Mouse (Mus musculus) kidney, postnatal 0 days (tissue): Measurements from ENCODE around the gene Rnf185. TPM values are rescaled to one million over a fixed set of nuclear protein-coding genes. Genes with fewer than 3 reads are reported as not detected.

Source experiments
- ATAC-seq: fragments of 200-750 bp; cut with Nextera tagmentation; replicated peaks from 2 replicates; pipeline ENCODE4 v1.8.0; 2017; ENCODE audit warnings: low read depth, moderate number of reproducible peaks, moderate TSS enrichment, moderate library complexity; ENCODE audit not compliant: low FRiP score
- DNase-seq: peaks from one replicate; pipeline ENCODE4 v3.0.0-alpha.2; 2016; ENCODE audit warnings: low spot score
- H3K27ac ChIP-seq: fragments of 300-500 bp; sonication (generic); 2 replicates; pipeline ENCODE4 v1.5.1; 2014; ENCODE audit warnings: mild to moderate bottlenecking
- H3K27me3 ChIP-seq: fragments of 300-500 bp; sonication (generic); 2 replicates; pipeline ENCODE4 v1.6.1; 2014; ENCODE audit warnings: low read length, mixed read lengths; ENCODE audit not compliant: insufficient read depth
- H3K36me3 ChIP-seq: fragments of 300-500 bp; sonication (generic); 2 replicates; pipeline ENCODE4 v1.6.1; 2014; ENCODE audit warnings: low read length, mixed read lengths; ENCODE audit not compliant: insufficient read depth
- H3K4me1 ChIP-seq: fragments of 300-500 bp; sonication (generic); replicated peaks from 2 replicates; pipeline ENCODE4 v1.6.1; 2014; ENCODE audit warnings: antibody characterized with exemption, low read length, mixed read lengths; ENCODE audit not compliant: insufficient read depth
- H3K4me2 ChIP-seq: fragments of 300-500 bp; sonication (generic); 2 replicates; pipeline ENCODE4 v1.6.1; 2014; ENCODE audit warnings: mild to moderate bottlenecking, low read length, moderate library complexity, mixed read lengths
- H3K4me3 ChIP-seq: fragments of 300-500 bp; sonication (generic); replicated peaks from 2 replicates; pipeline ENCODE4 v1.5.1; 2014; ENCODE audit warnings: low read depth, low read length
- H3K9ac ChIP-seq: fragments of 300-500 bp; sonication (generic); 2 replicates; pipeline ENCODE4 v1.6.1; 2014; ENCODE audit warnings: low read depth, low read length
- H3K9me3 ChIP-seq: fragments of 300-500 bp; sonication (generic); replicated peaks from 2 replicates; pipeline ENCODE4 v1.6.1; 2016; ENCODE audit warnings: low read length, inconsistent platforms, mixed read lengths
- CTCF ChIP-seq: IDR thresholded peaks from 2 replicates; pipeline ENCODE4 v1.5.1; 2016; ENCODE audit warnings: antibody characterized with exemption, low read depth, mild to moderate bottlenecking, moderate library complexity
- WGBS: fragments of 180-500 bp; shearing (Covaris S2); extraction: QIAGEN DNeasy Blood & Tissue Kit; methylation state at CpG from one replicate; pipeline ENCODE4 v1.1.7; 2014; 5-methylcytosine and 5-hydroxymethylcytosine counted together
- polyA plus RNA-seq: library from polyadenylated mRNA; unstranded; fragments of >200 nt; fragmentation: Nextera tagmentation; extraction: Ambion mirVana; gene quantifications from 2 replicates; pipeline ENCODE4 v1.2.1, GENCODE M21; 2015

The Rnf185 gene
- polyA plus RNA-seq, 1 experiment from 2014 or later, result 37.8 TPM

DNA sequence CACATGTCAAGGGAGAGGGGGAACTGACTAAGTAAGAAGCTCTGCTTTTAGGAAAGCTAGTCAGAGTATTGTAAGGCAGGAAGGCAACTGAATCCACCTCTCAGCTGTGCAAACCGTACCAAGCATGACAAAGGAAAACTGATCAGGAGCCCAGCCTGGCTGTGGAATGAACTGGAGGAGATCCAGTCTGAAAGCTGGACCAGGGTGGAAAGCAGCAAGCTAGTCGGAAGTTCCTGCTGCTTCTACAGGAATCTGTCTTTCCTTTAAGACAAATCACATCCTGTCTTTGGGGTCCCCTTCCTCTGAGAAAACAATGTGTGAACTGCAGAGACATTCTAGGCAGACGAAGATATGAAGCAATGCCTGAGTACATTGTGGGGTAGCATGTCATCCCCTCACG lies 33.4 kb downstream of the Rnf185 start:
- TF ChIP-seq CTCF, result no peak
- no peaks in the 10 kb centered on the region for H3K9me3 ChIP-seq
- no peak overlapping the region for H3K9ac ChIP-seq
- H3K27me3 ChIP-seq, result no peaks in the 10 kb centered on the region
- peak overlapping the region; percentile 66 for H3K27ac ChIP-seq
- ATAC-seq (no peak), DNase-seq (peak; percentile 53)
- H3K4me2 ChIP-seq, result no peak overlapping the region
- H3K36me3 ChIP-seq, result peaks cover 37% of the 10 kb centered on the region
- H3K4me1 ChIP-seq, result no peaks in the 10 kb centered on the region
- WGBS, result 52% methylated on average over 4 of the region's 4 CpGs
- no peak overlapping the region for H3K4me3 ChIP-seq

- Histone ChIP-seq H3K27me3 (no peaks in the 10 kb centered on the region), H3K4me3 (no peak overlapping the region), H3K4me1 (no peaks in the 10 kb centered on the region), H3K9me3 (no peaks in the 10 kb centered on the region), H3K9ac (no peak overlapping the region), H3K36me3 (peaks cover 36% of the 10 kb centered on the region), H3K27ac (0 out of 2 replicates have a peak overlapping the region, but pooled peaks have one; percentile 66), H3K4me2 (no peak overlapping the region)
- ATAC-seq, result no peak
- TF ChIP-seq CTCF, result no peak
- 72% methylated on average over 6 of the region's 6 CpGs for WGBS
- DNase-seq, result no peak
Observed at GRCm38 (mm10) chr11:3417795-3418194, 34.4 kb downstream of the Rnf185 start.

GRCm38 (mm10) chr11:3416399-3416798 lies 35.8 kb downstream of the Rnf185 start:
- no peak for TF ChIP-seq CTCF

DNA sequence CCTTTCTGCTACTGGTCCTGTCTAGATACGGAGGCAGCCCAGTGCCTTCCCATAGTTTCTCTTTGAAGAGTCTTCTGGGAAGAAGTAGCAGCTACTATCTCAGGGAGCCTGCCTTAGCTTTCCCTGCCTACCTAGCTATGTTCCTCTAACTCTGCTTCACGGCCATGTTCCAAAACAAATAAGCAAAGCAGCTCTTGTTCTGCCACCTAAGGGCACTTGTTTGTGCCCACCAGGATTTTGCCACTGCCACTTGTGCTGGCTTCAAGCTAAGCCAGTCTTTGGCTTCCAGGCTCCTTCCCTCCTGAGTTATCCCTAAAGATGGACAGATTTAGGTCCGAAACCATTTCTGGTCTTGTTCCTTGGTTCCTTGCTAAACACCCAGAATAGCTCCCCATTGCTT lies 40.1 kb downstream of the Rnf185 start:
- no peak for DNase-seq
- WGBS, result 85% methylated on average over 3 of the region's 3 CpGs
- TF ChIP-seq CTCF, result no peak
- no peaks in the 10 kb centered on the region for H3K9me3 ChIP-seq
- no peak overlapping the region for H3K9ac ChIP-seq
- no peak overlapping the region for H3K4me2 ChIP-seq
- no peak overlapping the region for H3K4me3 ChIP-seq
- H3K36me3 ChIP-seq, result peaks cover 15% of the 10 kb centered on the region; the same call in 1 of the 2 replicates
- no peak for ATAC-seq
- no peaks in the 10 kb centered on the region; the same call in 1 of the 2 replicates for H3K4me1 ChIP-seq
- no peaks in the 10 kb centered on the region for H3K27me3 ChIP-seq
- no peak overlapping the region for H3K27ac ChIP-seq

More at GRCm38 (mm10) chr11:3416399-3416798, 35.8 kb downstream of the Rnf185 start:
- ATAC-seq (no peak), DNase-seq (no peak)
- WGBS, result 82% methylated on average over 3 of the region's 3 CpGs
- no peak overlapping the region for H3K4me2 ChIP-seq
- no peaks in the 10 kb centered on the region for H3K27me3 ChIP-seq
- no peak overlapping the region for H3K4me3 ChIP-seq
- H3K27ac ChIP-seq, result no peak overlapping the region
- H3K9me3 ChIP-seq, result no peaks in the 10 kb centered on the region
- no peak overlapping the region for H3K9ac ChIP-seq
- peaks cover 33% of the 10 kb centered on the region for H3K36me3 ChIP-seq
- no peaks in the 10 kb centered on the region for H3K4me1 ChIP-seq

GRCm38 (mm10) chr11:3408997-3409732 lies 43.0 kb downstream of the Rnf185 start, which contains the start of gene Limk2:
Gene Limk2, minus strand, starts transcription at chr11:3409189.
- Histone ChIP-seq H3K4me2 (peak within 1 kb of the TSS; percentile 78), H3K4me3 (peak within 1 kb of the TSS; percentile 83), H3K27ac (peak within 1 kb of the TSS; percentile 77), H3K27me3 (no peaks in the 10 kb centered on the region), H3K9me3 (no peaks in the 10 kb centered on the region), H3K9ac (peak within 1 kb of the TSS; percentile 80), H3K36me3 (0 out of 2 replicates have a peak, but pooled peaks cover under 1% of the 10 kb centered on the region), H3K4me1 (no peaks in the 10 kb centered on the region; the same call in 1 of the 2 replicates)
- 4% methylated on average over 45 of the region's 45 CpGs for WGBS
- ATAC-seq (peak; percentile 97), DNase-seq (peak; percentile 95)
- TF ChIP-seq CTCF, result peak; percentile 89

GRCm38 (mm10) chr11:3408131-3408996 lies 43.8 kb downstream of the Rnf185 start:
- 3% methylated on average over 34 of the region's 34 CpGs for WGBS
- no peaks in the 10 kb centered on the region; the same call in 1 of the 2 replicates for H3K4me1 ChIP-seq
- H3K9me3 ChIP-seq, result no peaks in the 10 kb centered on the region
- peak overlapping the region; percentile 83 for H3K4me3 ChIP-seq
- H3K9ac ChIP-seq, result peak overlapping the region; percentile 80
- TF ChIP-seq CTCF, result no peak
- peak overlapping the region; percentile 78 for H3K4me2 ChIP-seq
- no peaks in the 10 kb centered on the region for H3K27me3 ChIP-seq
- peak overlapping the region; percentile 77 for H3K27ac ChIP-seq
- DNase-seq, result peak; percentile 42
- ATAC-seq, result no peak
- no peaks in the 10 kb centered on the region for H3K36me3 ChIP-seq
